Mouse (Mus musculus) ES-Bruce4 (cell line): ENCODE measurements around the gene Obox6.

ENCODE experiments used
- CTCF ChIP-seq: IDR thresholded peaks from one replicate; pipeline ENCODE4 v1.8.1; 2011; ENCODE audit warnings: low read depth, low read length
- EP300 ChIP-seq: IDR thresholded peaks from 2 replicates; pipeline ENCODE4 v1.6.1; 2011; ENCODE audit warnings: low read depth, low read length; ENCODE audit not compliant: insufficient read depth
- POLR2A ChIP-seq: IDR thresholded peaks from one replicate; pipeline ENCODE4 v1.8.1; 2011; ENCODE audit warnings: low read length; ENCODE audit not compliant: insufficient read depth

DNA sequence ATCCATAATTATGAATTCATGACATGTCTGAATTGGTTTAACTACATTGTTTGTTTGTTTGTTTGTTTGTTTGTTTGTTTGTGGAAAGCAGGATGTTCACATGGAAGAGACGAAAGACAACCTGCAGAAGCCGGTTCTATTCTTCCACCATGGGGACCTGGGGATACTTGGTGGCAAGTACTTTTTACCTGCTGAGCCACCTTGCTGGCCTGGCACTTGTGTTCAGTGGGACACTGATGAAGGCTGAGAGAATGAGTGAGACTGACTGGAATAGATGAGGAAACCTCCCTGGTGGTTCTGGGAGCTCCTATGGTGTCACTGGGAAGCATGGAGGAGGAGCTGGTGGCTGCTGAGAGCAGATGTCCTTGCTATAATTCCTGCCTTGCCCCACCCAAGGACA lies 42.8 kb upstream of the Obox6 start, which contains the start of gene Crxos:
- no peak for TF ChIP-seq CTCF
- no peak for TF ChIP-seq POLR2A
- no peak for TF ChIP-seq EP300
